Mouse (Mus musculus): ENCODE data around the gene Ralgps1. TPM values are rescaled to one million over a fixed set of nuclear protein-coding genes. Genes with fewer than 3 reads are reported as not detected.

Gene Ralgps1
- total RNA-seq, 2 experiments from 2014 or later, result 60.2 to 72.7 TPM

DNA sequence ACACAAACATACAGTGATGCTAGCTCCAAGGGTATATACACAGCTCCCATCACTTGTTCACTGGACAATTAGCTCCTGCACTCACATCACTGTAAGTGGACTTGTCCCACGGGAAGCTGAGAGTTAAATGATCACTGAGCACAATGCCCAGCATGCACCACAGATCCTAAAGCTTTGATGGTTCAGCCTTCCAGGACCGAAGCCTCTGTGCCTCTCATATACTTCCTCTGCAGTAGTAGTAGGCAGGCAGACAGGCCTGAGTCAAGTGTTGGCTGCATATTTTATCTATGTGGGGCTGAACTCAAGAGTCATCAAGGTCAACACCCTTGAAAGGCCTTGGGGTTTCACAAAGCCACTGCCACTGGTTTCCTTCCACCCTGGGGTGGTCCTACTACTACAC, 49.6 kb downstream of the Ralgps1 start:
- DNase-seq, result no peak

- DNase-seq, result no peak
These were observed 50.3 kb downstream of the Ralgps1 start for GRCm38 (mm10) chr2:33321031-33321430.

GRCm38 (mm10) chr2:33320568-33320967, 50.7 kb downstream of the Ralgps1 start:
- no peak for DNase-seq

GRCm38 (mm10) chr2:33319934-33320333, 51.4 kb downstream of the Ralgps1 start:
- DNase-seq, result no peak

DNA sequence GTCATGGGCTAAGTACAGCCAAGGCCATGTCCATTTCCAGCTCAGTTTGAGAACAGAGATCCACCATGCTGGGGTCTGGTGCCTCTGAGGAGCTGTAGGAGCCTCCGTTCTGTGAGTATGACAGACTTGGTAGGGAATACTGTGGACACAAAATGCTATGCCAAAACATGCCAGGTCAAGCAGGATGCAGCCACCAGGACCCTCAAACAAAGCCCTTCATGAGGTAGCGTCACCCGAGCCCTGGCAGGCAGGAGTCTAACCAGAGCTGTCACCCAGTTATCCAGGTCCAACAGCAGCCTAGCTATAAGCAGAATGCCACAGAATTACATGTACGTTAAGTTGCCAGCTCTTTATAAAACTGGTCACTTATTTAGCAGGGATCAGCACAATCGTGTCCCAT, 51.8 kb downstream of the Ralgps1 start:
- DNase-seq, result no peak

- DNase-seq, result peak; percentile 40 to 59
These were observed 52.8 kb downstream of the Ralgps1 start for GRCm38 (mm10) chr2:33318491-33318964.

DNA sequence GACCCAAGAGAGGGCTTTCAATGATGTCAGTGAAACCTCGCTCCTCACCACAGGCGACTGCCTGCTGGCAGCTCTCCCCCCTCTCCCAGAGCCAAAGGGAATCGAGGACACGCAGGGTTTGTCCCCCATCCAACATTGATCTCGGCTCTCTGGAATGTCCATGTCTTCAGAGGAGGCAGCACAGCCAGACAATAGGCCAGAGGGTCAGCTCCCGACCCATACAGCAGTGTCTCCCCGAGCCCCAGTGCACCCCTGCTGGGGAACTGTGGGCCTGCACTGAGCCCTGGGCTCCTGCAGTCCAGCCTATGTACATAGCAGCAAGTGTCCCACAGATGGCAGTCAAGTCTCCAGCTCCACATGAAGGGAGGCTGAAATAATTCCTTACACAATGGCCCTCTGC, 54.8 kb downstream of the Ralgps1 start:
- DNase-seq, result peak; percentile 53 to 66

DNA sequence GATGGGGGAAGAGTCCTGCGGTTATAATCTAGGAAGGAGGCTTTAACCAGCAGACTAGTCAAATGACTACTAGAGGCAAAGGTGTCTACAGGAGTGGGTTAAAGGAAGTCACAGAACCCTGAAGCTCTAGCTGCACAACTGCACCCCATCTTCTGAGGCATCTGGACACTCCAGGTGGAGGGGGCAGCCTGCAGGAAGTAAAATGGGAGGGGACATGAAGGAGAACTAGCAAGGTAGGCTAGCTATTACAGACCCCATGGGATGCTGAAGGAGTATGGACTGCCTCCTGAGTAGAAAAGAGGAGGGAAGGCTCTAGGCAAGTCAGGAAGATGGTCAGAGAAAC, 55.3 kb downstream of the Ralgps1 start:
- no peak for DNase-seq

DNA sequence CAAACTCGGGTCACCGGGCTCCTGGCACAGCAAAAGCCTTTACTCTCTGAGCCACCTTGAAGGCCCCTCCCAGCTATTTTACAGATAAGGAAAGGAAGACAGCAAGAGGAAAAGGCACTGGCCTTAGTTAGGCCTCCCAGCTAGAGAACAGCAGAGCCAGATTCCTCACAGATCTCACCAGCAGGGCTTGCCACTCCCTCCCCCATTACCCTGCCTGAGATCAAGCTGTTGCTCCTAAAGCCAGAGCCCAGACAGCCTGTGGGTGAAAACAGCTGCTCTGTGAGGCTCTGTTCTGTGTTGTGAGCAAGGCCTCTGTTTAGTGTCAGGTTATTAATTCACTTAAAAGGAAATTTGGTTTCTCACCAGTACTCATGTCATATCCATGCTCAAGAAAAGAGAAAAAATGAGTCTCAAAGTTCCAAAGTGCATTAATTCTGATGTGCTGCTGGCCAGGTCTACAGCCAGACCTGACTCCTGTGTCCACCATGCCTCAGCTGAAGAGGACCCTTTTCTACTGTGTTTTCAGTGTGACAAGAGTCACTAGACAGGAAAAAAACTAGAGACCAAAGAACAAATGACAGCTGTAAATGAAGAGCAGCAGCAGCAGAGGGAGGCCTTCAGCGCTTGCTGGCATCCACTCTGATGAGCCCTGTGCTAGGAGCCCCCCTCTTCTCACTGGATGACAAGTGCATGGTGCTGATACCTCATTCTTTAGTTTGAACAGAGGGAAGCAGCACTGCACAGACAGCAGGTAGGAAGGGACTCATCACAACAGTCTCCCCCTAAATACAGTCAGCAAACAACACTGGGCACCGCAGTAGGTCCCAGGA, 55.8 kb downstream of the Ralgps1 start:
- DNase-seq, result peak; percentile 40 to 45

DNA sequence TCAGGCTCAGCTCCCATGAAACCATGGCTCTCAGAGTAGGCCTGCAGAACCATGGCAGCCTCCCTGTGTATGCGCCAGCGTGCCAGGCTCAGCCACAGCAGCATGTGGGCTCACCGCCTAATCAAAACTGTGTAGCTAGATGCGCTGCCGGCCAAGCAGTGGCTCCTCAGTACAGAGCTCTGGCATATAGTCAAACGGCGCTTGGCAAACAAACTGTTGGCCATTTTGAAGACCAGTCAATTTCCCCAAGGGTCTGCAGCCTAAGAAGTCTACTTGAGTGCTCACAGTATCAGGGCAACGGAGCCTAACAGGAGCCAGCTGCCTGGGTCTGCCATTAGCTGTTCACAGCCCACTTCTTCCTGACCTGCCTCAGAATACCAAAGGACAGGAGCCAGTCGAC, 61.9 kb downstream of the Ralgps1 start:
- peak; percentile 69 to 76 for DNase-seq

- DNase-seq, result no peak
These were observed 64.7 kb downstream of the Ralgps1 start for GRCm38 (mm10) chr2:33306565-33306964.

GRCm38 (mm10) chr2:33303416-33303947, 67.8 kb downstream of the Ralgps1 start:
- DNase-seq, result no peak

- DNase-seq, result no peak
These were observed 68.5 kb downstream of the Ralgps1 start for GRCm38 (mm10) chr2:33302828-33303227.

- DNase-seq, result no peak
These were observed 68.9 kb downstream of the Ralgps1 start for GRCm38 (mm10) chr2:33302405-33302804.

DNA sequence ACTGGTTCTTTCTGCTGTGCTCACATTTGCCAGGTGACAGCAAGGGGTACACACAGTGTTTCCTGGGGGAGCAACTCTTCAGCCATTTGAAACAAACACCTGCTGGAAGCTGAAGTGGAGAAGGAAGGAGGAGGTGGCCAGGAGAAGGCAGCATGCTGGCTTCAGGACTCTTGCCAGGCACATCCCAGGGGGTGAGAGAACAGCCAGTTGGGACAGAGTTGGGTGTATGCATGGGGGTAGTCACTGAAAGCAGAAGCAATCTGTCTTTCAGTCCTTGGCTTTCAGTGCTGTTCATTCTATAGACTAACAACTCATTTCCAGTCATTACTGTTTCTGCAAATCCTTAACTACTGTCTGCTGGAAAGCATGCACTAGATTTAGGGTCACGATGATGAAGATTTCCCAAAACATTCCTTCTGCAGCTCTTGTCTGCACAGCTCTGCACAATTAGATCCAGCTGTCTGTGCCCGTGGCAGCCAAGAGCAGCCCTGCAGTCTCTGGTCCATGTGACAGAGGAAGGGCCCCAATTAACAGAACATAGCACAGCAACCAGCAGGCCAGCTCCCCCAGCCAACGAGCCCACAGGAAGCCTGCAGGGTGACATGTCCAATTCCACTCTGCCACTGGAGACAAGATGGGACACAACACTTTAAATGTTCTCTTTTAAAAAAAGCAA, 70.8 kb downstream of the Ralgps1 start:
- DNase-seq, result peak in 1 of 2 experiments; percentile 26

- DNase-seq, result no peak
These were observed 72.4 kb downstream of the Ralgps1 start for GRCm38 (mm10) chr2:33298928-33299327.

DNA sequence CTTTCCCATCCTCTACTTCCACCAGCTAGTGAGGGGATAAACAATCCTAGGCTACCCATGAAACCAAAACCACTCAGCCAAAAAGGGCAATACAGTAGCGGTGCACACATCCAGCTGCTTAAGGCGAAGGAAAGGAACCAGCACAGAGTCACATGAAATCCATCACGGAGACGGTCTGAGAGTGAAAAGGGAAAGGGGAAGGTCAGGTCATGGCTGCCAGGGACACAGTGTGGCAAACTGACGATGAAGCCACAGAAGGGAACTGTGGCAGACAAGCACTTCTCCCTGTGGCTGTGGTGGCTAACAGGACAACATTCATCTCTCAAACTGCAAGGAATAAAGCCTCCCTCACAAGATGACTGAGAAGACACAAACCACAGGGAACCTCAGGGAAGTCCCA, 76.2 kb downstream of the Ralgps1 start:
- no peak for DNase-seq

DNA sequence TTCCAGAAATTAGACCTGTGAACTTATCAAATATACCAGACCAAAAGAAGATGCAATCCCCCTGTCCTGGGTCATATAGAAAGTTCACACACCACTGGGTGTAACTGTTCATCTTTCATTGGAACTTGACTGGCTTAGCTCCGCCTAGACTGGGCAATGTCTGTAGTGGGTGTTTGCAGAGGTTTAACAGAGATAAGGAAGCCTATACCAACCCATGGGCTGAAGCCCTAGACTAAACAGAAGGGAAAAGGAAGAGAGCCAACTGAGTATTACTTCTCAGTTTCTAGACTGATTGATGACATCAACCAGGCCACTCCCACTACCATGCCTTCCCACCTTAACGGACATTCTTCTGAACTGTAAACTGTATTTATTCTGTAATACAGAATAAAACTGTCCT, 79.2 kb downstream of the Ralgps1 start:
- no peak for DNase-seq

DNA sequence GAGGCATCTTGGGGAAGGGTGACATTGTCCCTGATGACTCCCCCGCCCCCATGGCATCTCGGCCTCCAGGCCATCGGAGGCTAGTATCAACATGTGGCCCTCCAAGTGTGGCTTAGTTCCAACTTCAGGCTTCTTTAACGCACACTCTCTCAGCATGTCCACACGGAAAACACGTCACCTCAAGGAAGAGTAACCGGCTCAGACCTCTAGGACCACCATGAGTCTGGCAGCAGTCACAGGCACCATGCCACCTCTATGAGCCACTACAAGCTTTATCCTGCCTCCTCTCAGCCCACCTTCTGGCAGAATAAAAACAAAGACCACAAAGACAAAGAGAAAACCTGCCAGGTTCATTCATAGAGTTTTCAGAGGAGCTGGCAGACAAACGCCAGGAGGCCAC, 80.8 kb downstream of the Ralgps1 start:
- no peak for DNase-seq

GRCm38 (mm10) chr2:33288837-33289236, 82.4 kb downstream of the Ralgps1 start:
- DNase-seq, result no peak

DNA sequence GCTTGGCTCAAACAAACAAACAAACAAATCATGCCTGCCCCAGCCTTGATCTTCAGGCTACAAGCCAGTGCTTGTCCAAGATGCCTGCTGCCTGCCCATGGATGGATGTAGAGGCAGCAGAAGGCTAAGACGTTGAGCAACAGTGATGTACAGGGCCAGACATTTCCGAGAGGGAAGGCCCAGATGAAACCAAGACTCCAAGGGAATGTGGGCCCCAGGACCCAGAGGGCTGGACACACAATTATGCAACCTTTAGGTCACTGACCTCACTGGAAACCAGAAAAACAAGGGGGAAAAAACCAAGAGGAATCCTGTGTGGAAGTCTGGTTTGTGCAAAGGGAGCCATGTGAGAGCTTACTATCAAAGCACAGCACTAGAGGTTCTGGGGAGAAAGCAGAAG, 87.6 kb downstream of the Ralgps1 start:
- no peak for DNase-seq

GRCm38 (mm10) chr2:33282877-33283276, 88.4 kb downstream of the Ralgps1 start:
- no peak for DNase-seq

DNA sequence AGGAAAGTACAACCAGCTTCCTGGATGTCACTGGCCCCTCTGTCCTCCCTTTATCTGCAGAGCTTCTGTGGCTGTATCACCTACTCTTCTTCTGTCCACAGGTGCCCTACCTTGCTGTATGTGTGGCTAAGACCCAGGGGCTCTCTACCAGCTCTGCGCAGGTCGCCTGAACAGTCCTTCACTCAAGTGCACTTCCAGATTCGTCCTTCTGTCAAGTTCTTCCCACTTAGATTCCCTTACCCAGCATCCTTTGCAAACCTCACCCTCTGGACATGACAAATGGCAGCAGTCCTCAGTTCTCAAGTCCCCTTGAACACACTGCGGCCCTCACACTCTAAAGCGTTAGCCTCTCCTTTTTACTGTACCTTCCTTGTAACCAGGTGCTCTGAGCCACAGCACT, 89.5 kb downstream of the Ralgps1 start:
- no peak for DNase-seq

- DNase-seq, result no peak
These were observed 90.8 kb downstream of the Ralgps1 start for GRCm38 (mm10) chr2:33280525-33280924.
